Comparison of ENCODE assay signal across 24 mouse cellular contexts in the genomic region with DNA sequence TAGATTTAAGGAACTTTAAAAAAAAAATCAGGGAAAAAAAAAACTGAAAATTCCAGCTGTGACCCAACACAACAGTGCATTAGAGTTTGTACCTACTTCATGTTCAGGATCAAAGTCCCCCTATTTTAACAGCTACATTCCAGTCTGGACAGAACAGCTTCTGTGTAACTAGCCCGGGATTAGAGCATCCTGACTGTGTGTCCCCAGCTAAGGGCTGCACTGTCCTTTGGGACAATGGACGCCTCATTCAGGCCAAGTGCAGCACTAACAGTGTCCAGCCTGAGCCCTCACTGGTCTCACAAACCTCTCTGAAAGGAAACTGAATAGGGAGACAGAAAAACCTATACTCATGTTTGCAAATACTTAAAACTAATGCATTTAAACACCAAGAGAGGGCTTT.
DNase-seq lines count a peak whose midpoint lies in the region; ATAC-seq and TF ChIP-seq lines count a peak whose summit lies in the region.
"Had no signal": no experiment of that assay in that cellular context is flagged by ENCODE, and none has a peak within 500 bp of the region (broad histone marks: within the 10 kb centered on the region; RNA-seq: fewer than 3 reads in every experiment).

No protein-coding gene starts in this region.

- 48% methylated on average over 2 of the region's 2 CpGs for WGBS in forebrain, embryonic 12.5 days
- 40% methylated on average over 2 of the region's 2 CpGs for whole genome bisulfite sequencing in forebrain, embryonic 13.5 days
- WGBS in heart, embryonic 14.5 days: 47% methylated on average over 2 of the region's 2 CpGs
- WGBS in intestine, embryonic 16.5 days: 47% methylated on average over 2 of the region's 2 CpGs
- 48% methylated on average over 2 of the region's 2 CpGs for WGBS in intestine, postnatal 0 days
- WGBS in liver, embryonic 16.5 days (ENCODE audit: insufficient replicate concordance): 33% methylated on average over 2 of the region's 2 CpGs
- 55% methylated on average over 2 of the region's 2 CpGs for WGBS in liver, embryonic 12.5 days (ENCODE audit: insufficient replicate concordance)

- ATAC-seq in forebrain, embryonic 12.5 days (ENCODE audit: low FRiP score): no peak
- ATAC-seq in forebrain, embryonic 13.5 days: no peak
- ATAC-seq in heart, embryonic 14.5 days (ENCODE audit: insufficient number of reproducible peaks, insufficient read depth, low FRiP score, low read depth): no peak
- ATAC-seq in intestine, embryonic 16.5 days: peak; percentile 38; the same call in 1 of the 2 replicates
- no peak for ATAC-seq in intestine, postnatal 0 days
- ATAC-seq in liver, embryonic 16.5 days (ENCODE audit: low read depth): peak; percentile 60
- ATAC-seq in liver, embryonic 12.5 days: no peak
- ATAC-seq: forebrain, postnatal 0 days had no signal

- no peaks in the 10 kb centered on the region for H3K9me3 ChIP-seq in forebrain, embryonic 12.5 days
- H3K9me3 ChIP-seq in forebrain, embryonic 13.5 days (replicated peaks): no peaks in the 10 kb centered on the region
- no peaks in the 10 kb centered on the region for H3K9me3 ChIP-seq in heart, embryonic 14.5 days (ENCODE audit: control insufficient read depth, low read length)
- no peaks in the 10 kb centered on the region for H3K9me3 ChIP-seq in intestine, embryonic 16.5 days (ENCODE audit: control insufficient read depth, low read length)
- no peaks in the 10 kb centered on the region for H3K9me3 ChIP-seq in intestine, postnatal 0 days (ENCODE audit: control insufficient read depth)
- no peaks in the 10 kb centered on the region for H3K9me3 ChIP-seq in liver, embryonic 16.5 days (replicated peaks; ENCODE audit: control insufficient read depth, low read length)
- H3K9me3 ChIP-seq in liver, embryonic 12.5 days (replicated peaks): no peaks in the 10 kb centered on the region
- H3K9me3 ChIP-seq: embryonic facial prominence, embryonic 13.5 days; forebrain, embryonic 10.5 days had no signal

- no peak overlapping the region for H3K27ac ChIP-seq in forebrain, embryonic 12.5 days
- no peak overlapping the region for H3K27ac ChIP-seq in forebrain, embryonic 13.5 days
- 0 out of 4 replicates have a peak overlapping the region, but pooled peaks of 1 of the 2 experiments have one; percentile 24 for H3K27ac ChIP-seq in heart, embryonic 14.5 days (replicated peaks in 1 of 2; ENCODE audit: control insufficient read depth in 1 of 2, insufficient read depth in 1 of 2, low read depth in 2 of 2, low read length in 2 of 2)
- no peak overlapping the region for H3K27ac ChIP-seq in intestine, embryonic 16.5 days (ENCODE audit: low read length)
- H3K27ac ChIP-seq in intestine, postnatal 0 days (ENCODE audit: low read depth, low read length): no peak overlapping the region
- H3K27ac ChIP-seq in liver, embryonic 16.5 days (ENCODE audit: low read length): no peak overlapping the region
- no peak overlapping the region for H3K27ac ChIP-seq in liver, embryonic 12.5 days
- H3K27ac ChIP-seq: embryonic facial prominence, embryonic 13.5 days; forebrain, embryonic 10.5 days; hindbrain, embryonic 14.5 days had no signal

- H3K9ac ChIP-seq in forebrain, embryonic 12.5 days: 0 out of 2 replicates have a peak overlapping the region, but pooled peaks have one; percentile 30
- H3K9ac ChIP-seq in forebrain, embryonic 13.5 days: no peak overlapping the region
- 0 out of 2 replicates have a peak overlapping the region, but pooled peaks have one; percentile 27 for H3K9ac ChIP-seq in heart, embryonic 14.5 days (ENCODE audit: low read length)
- no peak overlapping the region for H3K9ac ChIP-seq in intestine, embryonic 16.5 days (ENCODE audit: low read depth, low read length)
- no peak overlapping the region for H3K9ac ChIP-seq in intestine, postnatal 0 days (ENCODE audit: low read depth, low read length)
- no peak overlapping the region for H3K9ac ChIP-seq in liver, embryonic 16.5 days (ENCODE audit: low read depth, low read length)
- H3K9ac ChIP-seq in liver, embryonic 12.5 days: no peak overlapping the region
- H3K9ac ChIP-seq: embryonic facial prominence, embryonic 13.5 days; forebrain, postnatal 0 days; hindbrain, embryonic 14.5 days had no signal

- intact Hi-C loops in heart, postnatal 25 days (cut with DNase I): no loop called here

- H3K4me1 ChIP-seq in forebrain, embryonic 12.5 days: peaks cover 2% of the 10 kb centered on the region
- H3K4me1 ChIP-seq in forebrain, embryonic 13.5 days: peaks cover 55% of the 10 kb centered on the region
- H3K4me1 ChIP-seq in heart, embryonic 14.5 days (ENCODE audit: control insufficient read depth in 2 of 2, insufficient read depth in 2 of 2, low read length in 2 of 2): peaks cover 9 to 50% of the 10 kb centered on the region in 2 experiments
- H3K4me1 ChIP-seq in intestine, embryonic 16.5 days (ENCODE audit: control insufficient read depth, insufficient read depth, low read length): peaks cover 20% of the 10 kb centered on the region
- no peaks in the 10 kb centered on the region for H3K4me1 ChIP-seq in intestine, postnatal 0 days (replicated peaks; ENCODE audit: control insufficient read depth, insufficient read depth, low read length)
- peaks cover 4% of the 10 kb centered on the region; the same call in 1 of the 2 replicates for H3K4me1 ChIP-seq in liver, embryonic 16.5 days (ENCODE audit: control insufficient read depth, low read depth, low read length)
- H3K4me1 ChIP-seq in liver, embryonic 12.5 days: peaks cover 9% of the 10 kb centered on the region; the same call in 1 of the 2 replicates

- TF ChIP-seq CTCF in intestine, postnatal 0 days (IDR thresholded peaks at IDR 0.05; ENCODE audit: low read depth): no peak

- no peak overlapping the region for H3K4me2 ChIP-seq in forebrain, embryonic 12.5 days
- H3K4me2 ChIP-seq in forebrain, embryonic 13.5 days: no peak overlapping the region
- no peak overlapping the region for H3K4me2 ChIP-seq in heart, embryonic 14.5 days (ENCODE audit: low read length)
- no peak overlapping the region for H3K4me2 ChIP-seq in intestine, embryonic 16.5 days (ENCODE audit: low read depth, low read length)
- no peak overlapping the region for H3K4me2 ChIP-seq in intestine, postnatal 0 days (replicated peaks; ENCODE audit: low read depth)
- no peak overlapping the region for H3K4me2 ChIP-seq in liver, embryonic 16.5 days (ENCODE audit: low read depth, low read length)
- no peak overlapping the region for H3K4me2 ChIP-seq in liver, embryonic 12.5 days
- H3K4me2 ChIP-seq: embryonic facial prominence, embryonic 13.5 days; hindbrain, embryonic 14.5 days had no signal

- no peak for DNase-seq in heart, postnatal 25 days (ENCODE audit: low spot score)
- DNase-seq: adrenal gland, adult 8-10 months; cerebellum, adult 8-10 months; cerebellum, postnatal 36 days; forebrain, postnatal 0 days; gastrocnemius, postnatal 36 days; layer of hippocampus, postnatal 36 days; left cerebral cortex, postnatal 4 days; lung, adult 2 months; lung, postnatal 14 days; midbrain, embryonic 14.5 days; thymus, adult 2 months; thymus, postnatal 36 days had no signal

- no peaks in the 10 kb centered on the region for H3K27me3 ChIP-seq in forebrain, embryonic 12.5 days
- H3K27me3 ChIP-seq in forebrain, embryonic 13.5 days: no peaks in the 10 kb centered on the region
- no peaks in the 10 kb centered on the region for H3K27me3 ChIP-seq in heart, embryonic 14.5 days (ENCODE audit: control insufficient read depth, insufficient read depth, low read length)
- no peaks in the 10 kb centered on the region for H3K27me3 ChIP-seq in intestine, embryonic 16.5 days (replicated peaks; ENCODE audit: control insufficient read depth, insufficient read depth, low read length)
- H3K27me3 ChIP-seq in intestine, postnatal 0 days (replicated peaks; ENCODE audit: control insufficient read depth, insufficient read depth, low read length): no peaks in the 10 kb centered on the region
- no peaks in the 10 kb centered on the region for H3K27me3 ChIP-seq in liver, embryonic 16.5 days (ENCODE audit: control insufficient read depth, insufficient read depth, low read depth, low read length)
- no peaks in the 10 kb centered on the region for H3K27me3 ChIP-seq in liver, embryonic 12.5 days (replicated peaks)
- H3K27me3 ChIP-seq: embryonic facial prominence, embryonic 13.5 days had no signal

- H3K36me3 ChIP-seq in forebrain, embryonic 12.5 days (replicated peaks): peaks cover 5% of the 10 kb centered on the region; the same call in 1 of the 2 replicates
- H3K36me3 ChIP-seq in forebrain, embryonic 13.5 days (ENCODE audit: poor library complexity, severe bottlenecking): peaks cover 5% of the 10 kb centered on the region; the same call in 1 of the 2 replicates
- peaks cover 7% of the 10 kb centered on the region for H3K36me3 ChIP-seq in heart, embryonic 14.5 days (ENCODE audit: control insufficient read depth, insufficient read depth, low read length)
- no peaks in the 10 kb centered on the region for H3K36me3 ChIP-seq in intestine, embryonic 16.5 days (ENCODE audit: control insufficient read depth, insufficient read depth, low read length)
- H3K36me3 ChIP-seq in intestine, postnatal 0 days (ENCODE audit: control insufficient read depth, insufficient read depth): no peaks in the 10 kb centered on the region
- no peaks in the 10 kb centered on the region for H3K36me3 ChIP-seq in liver, embryonic 16.5 days (ENCODE audit: control insufficient read depth, insufficient read depth)
- H3K36me3 ChIP-seq in liver, embryonic 12.5 days: no peaks in the 10 kb centered on the region
- H3K36me3 ChIP-seq: G1E had no signal

- no peak overlapping the region for H3K4me3 ChIP-seq in forebrain, embryonic 12.5 days (replicated peaks)
- H3K4me3 ChIP-seq in forebrain, embryonic 13.5 days: no peak overlapping the region
- H3K4me3 ChIP-seq in heart, embryonic 14.5 days (ENCODE audit: control insufficient read depth in 1 of 2, insufficient read depth in 1 of 2, low read depth in 1 of 2, low read length in 2 of 2): no peak overlapping the region
- H3K4me3 ChIP-seq in intestine, embryonic 16.5 days (ENCODE audit: low read length): no peak overlapping the region
- no peak overlapping the region for H3K4me3 ChIP-seq in intestine, postnatal 0 days (ENCODE audit: low read depth, low read length)
- H3K4me3 ChIP-seq in liver, embryonic 16.5 days (ENCODE audit: low read depth, low read length): no peak overlapping the region
- no peak overlapping the region for H3K4me3 ChIP-seq in liver, embryonic 12.5 days
- H3K4me3 ChIP-seq: embryonic facial prominence, embryonic 13.5 days; forebrain, embryonic 10.5 days had no signal

Comparison
In these comparisons a context has a peak if more than half of its experiments do, and no peak if none do; other contexts are left out.
1. ATAC-seq: peak in intestine, embryonic 16.5 days (single experiment) and liver, embryonic 16.5 days (single experiment); none in forebrain, embryonic 12.5 days (single experiment), forebrain, embryonic 13.5 days (single experiment), heart, embryonic 14.5 days (single experiment), intestine, postnatal 0 days (single experiment) and liver, embryonic 12.5 days (single experiment).
2. H3K9ac ChIP-seq: peak in forebrain, embryonic 12.5 days (single experiment) and heart, embryonic 14.5 days (single experiment); none in forebrain, embryonic 13.5 days (single experiment), intestine, embryonic 16.5 days (single experiment), intestine, postnatal 0 days (single experiment), liver, embryonic 16.5 days (single experiment) and liver, embryonic 12.5 days (single experiment).